Mouse (Mus musculus) stomach, embryonic 14.5 days (tissue): Measurements from ENCODE around the gene Immt. TPM values are rescaled to one million over a fixed set of nuclear protein-coding genes. Genes with fewer than 3 reads are reported as not detected.

Experiments used
- ATAC-seq: fragments of 200-750 bp; cut with Nextera tagmentation; 2 replicates; pipeline ENCODE4 v1.8.0; 2017; ENCODE audit warnings: low read depth, moderate TSS enrichment; ENCODE audit not compliant: insufficient number of reproducible peaks, insufficient read depth, low FRiP score
- H3K27ac ChIP-seq: fragments of 300-500 bp; sonication (generic); 2 replicates; pipeline ENCODE4 v1.5.1; 2014; ENCODE audit warnings: mild to moderate bottlenecking, low read length, moderate library complexity, mixed read lengths
- H3K27me3 ChIP-seq: fragments of 300-500 bp; sonication (generic); 2 replicates; pipeline ENCODE4 v1.6.1; 2014; ENCODE audit warnings: low read length, control low read depth, mixed read lengths; ENCODE audit not compliant: control insufficient read depth, insufficient read depth
- H3K36me3 ChIP-seq: fragments of 300-500 bp; sonication (generic); 2 replicates; pipeline ENCODE4 v1.6.1; 2014; ENCODE audit warnings: mild to moderate bottlenecking, control low read depth, low read length, moderate library complexity, mixed read lengths; ENCODE audit not compliant: control insufficient read depth, insufficient read depth
- H3K4me1 ChIP-seq: fragments of 300-500 bp; sonication (generic); 2 replicates; pipeline ENCODE4 v1.6.1; 2014; ENCODE audit warnings: low read length, control low read depth, mixed read lengths; ENCODE audit not compliant: control insufficient read depth, insufficient read depth
- H3K4me2 ChIP-seq: fragments of 300-500 bp; sonication (generic); replicated peaks from 2 replicates; pipeline ENCODE4 v1.6.1; 2014; ENCODE audit warnings: low read depth, low read length, control low read depth
- H3K4me3 ChIP-seq: fragments of 300-500 bp; sonication (generic); 2 replicates; pipeline ENCODE4 v1.5.1; 2014; ENCODE audit warnings: low read depth, low read length, control low read depth
- H3K9ac ChIP-seq: fragments of 300-500 bp; sonication (generic); replicated peaks from 2 replicates; pipeline ENCODE4 v1.6.1; 2014; ENCODE audit warnings: low read depth, mild to moderate bottlenecking, control low read depth, low read length, moderate library complexity, mixed read lengths
- H3K9me3 ChIP-seq: fragments of 300-500 bp; sonication (generic); 2 replicates; pipeline ENCODE4 v1.6.1; 2016; ENCODE audit warnings: low read depth, low read length, control low read depth; ENCODE audit not compliant: control insufficient read depth
- WGBS: fragments of 180-500 bp; shearing (Covaris S2); extraction: QIAGEN DNeasy Blood & Tissue Kit; methylation state at CpG from one replicate; pipeline ENCODE4 v1.1.7; 2014; 5-methylcytosine and 5-hydroxymethylcytosine counted together
- polyA plus RNA-seq: library from polyadenylated mRNA; unstranded; fragments of >200 nt; fragmentation: Nextera tagmentation; extraction: Ambion mirVana; gene quantifications from 2 replicates; pipeline ENCODE4 v1.2.1, GENCODE M21; 2014

The Immt gene
- 185 and 186 TPM in 2 replicates for polyA plus RNA-seq

DNA sequence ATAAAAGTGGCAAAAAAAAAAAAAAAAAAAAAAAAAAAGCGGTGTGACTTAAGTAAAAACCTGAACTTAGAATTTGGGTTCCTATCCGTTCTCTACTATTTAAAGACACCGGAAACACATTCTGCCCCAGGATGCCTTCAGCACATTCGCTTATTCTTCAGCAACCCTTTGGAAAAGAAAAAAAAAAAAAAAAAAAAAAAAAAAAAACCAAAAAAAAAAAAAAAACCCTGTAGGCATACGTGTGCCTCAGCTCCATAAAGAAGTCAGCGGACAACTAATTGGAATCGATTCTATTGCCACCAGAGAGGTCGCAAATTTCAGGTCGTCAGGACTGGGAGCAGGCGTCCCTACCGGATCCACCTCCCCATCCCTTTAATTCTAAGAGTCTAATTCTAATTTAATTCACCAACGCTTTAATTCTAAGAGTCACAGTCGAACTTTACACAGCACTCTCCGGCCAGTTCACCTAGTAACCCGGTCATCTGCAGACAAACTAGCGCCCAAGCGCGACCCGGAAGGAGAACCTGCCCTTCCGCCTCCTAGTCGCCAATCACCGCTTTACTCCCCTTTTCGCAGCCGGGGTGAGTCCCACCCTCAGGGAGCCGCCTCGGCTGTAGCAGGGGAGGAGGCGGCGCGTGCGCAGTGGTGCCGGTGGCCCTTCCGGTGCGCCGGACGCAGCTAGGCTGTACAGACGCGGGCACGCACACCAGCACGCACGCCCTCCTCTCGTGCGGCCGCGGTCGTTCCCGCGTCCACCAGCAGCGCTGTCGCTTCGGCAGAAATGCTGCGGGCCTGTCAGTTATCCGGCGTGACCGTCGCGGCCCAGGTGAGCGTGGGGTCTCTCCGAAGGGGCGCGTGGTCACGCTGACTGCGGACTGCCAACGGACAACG is at the start of gene Immt:
TSS of gene Immt (plus strand) at position 642 of the 891 bp plus-strand sequence.
- H3K27me3 ChIP-seq, result no peaks in the 10 kb centered on the region
- peak; percentile 99 for ATAC-seq
- no peaks in the 10 kb centered on the region; the same call in 1 of the 2 replicates for H3K36me3 ChIP-seq
- H3K4me3 ChIP-seq, result peak within 1 kb of the TSS; percentile 88
- peak within 1 kb of the TSS; percentile 80 for H3K4me2 ChIP-seq
- peaks cover 6% of the 10 kb centered on the region for H3K4me1 ChIP-seq
- under 1% methylated on average over 64 of the region's 64 CpGs for WGBS
- peak within 1 kb of the TSS; percentile 86 for H3K27ac ChIP-seq
- H3K9me3 ChIP-seq, result no peaks in the 10 kb centered on the region
- peak within 1 kb of the TSS; percentile 64 for H3K9ac ChIP-seq

DNA sequence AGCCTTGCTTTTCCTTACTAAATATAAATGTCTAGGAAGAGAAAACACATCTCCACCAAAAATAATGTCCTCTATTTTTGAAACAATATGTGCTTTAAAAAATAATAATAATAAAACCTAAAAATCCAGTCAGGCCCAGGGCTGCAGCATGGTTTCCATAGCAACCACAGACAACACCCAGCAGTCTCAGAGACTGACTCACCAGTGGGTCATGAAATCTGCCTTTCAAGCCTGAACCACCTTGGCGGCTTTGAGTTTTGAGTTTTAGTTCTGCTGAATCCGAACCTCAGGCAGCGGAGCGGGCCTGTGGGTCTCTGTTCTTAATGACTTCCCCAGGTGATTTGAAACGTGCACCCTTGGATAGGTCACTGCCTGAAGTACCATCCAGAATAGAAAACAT is 48.0 kb upstream of the Immt start:
- H3K27me3 ChIP-seq, result no peaks in the 10 kb centered on the region
- no peak overlapping the region for H3K9ac ChIP-seq
- no peak overlapping the region for H3K4me2 ChIP-seq
- H3K27ac ChIP-seq, result no peak overlapping the region
- ATAC-seq, result no peak
- H3K4me1 ChIP-seq, result no peaks in the 10 kb centered on the region
- H3K36me3 ChIP-seq, result no peaks in the 10 kb centered on the region
- WGBS, result 92% methylated on average over 5 of the region's 5 CpGs
- no peak overlapping the region for H3K4me3 ChIP-seq
- H3K9me3 ChIP-seq, result no peaks in the 10 kb centered on the region

DNA sequence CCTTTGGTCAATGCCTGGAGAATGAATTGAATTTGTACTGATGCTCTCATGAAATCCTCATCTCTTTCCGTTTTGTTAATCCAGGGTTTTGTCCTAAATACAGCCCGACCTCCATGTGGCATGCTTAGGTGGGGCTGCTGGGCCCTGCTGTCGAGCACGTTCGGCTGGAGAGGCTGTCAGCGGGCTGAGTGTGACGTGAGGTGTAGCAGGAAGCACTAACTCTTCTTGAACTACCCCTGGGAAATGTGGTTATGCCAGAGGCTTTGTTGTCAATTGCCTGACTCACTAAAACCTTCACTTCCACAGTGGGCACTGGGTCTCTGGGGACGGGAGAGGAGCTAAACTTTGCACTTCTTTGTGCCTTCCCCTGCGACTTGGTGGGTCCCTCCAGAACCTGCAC is 42.8 kb upstream of the Immt start:
- Histone ChIP-seq H3K4me2 (no peak overlapping the region), H3K27me3 (no peaks in the 10 kb centered on the region), H3K27ac (no peak overlapping the region), H3K4me1 (no peaks in the 10 kb centered on the region), H3K9ac (no peak overlapping the region), H3K9me3 (no peaks in the 10 kb centered on the region), H3K4me3 (no peak overlapping the region), H3K36me3 (no peaks in the 10 kb centered on the region)
- ATAC-seq, result no peak
- 70% methylated on average over 9 of the region's 9 CpGs for WGBS

DNA sequence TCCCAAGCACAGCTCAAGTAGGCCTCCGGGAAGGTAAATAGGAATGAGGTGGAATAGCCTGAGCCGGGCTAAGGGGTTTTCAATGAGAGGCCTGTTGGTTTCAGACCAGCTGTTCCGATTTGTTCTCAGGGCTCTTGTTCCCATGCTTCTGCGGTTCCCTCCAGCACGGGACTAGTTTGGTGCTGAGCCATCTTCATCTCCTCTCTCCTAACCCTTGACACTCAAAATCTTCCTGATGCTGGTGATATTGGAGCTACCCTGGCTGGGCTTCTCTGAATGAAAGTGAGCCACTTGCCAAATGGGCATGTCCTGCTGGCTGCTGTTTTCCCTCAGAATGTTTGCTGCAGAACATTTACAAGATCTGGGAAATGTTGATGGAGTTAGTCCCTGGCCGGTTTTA is 39.4 kb upstream of the Immt start:
- Histone ChIP-seq H3K27ac (no peak overlapping the region), H3K9me3 (no peaks in the 10 kb centered on the region), H3K9ac (no peak overlapping the region), H3K4me2 (no peak overlapping the region), H3K27me3 (no peaks in the 10 kb centered on the region), H3K36me3 (no peaks in the 10 kb centered on the region), H3K4me1 (no peaks in the 10 kb centered on the region), H3K4me3 (no peak overlapping the region)
- 80% methylated on average over 6 of the region's 6 CpGs for WGBS
- no peak for ATAC-seq

DNA sequence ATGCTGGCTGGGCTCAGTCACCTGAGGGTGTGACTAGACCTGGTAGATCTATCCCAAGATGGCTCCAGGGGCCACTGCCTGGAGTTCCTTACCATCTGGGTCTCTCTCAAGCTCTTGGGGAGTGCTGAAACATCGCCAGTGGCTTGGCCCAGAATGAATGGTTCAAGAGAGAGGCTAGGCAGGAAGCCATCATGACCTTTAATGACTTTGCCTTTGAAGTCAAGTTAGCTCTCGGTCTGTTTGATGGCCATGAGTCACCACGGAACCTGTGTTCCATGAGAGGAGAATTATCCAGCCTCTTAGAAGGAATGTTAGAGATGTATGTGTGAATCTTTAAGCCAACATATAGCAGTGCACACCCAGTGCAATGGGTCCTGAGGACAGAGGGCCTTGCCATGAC is 31.7 kb upstream of the Immt start:
- Histone ChIP-seq H3K4me2 (no peak overlapping the region), H3K9ac (no peak overlapping the region), H3K27me3 (no peaks in the 10 kb centered on the region), H3K9me3 (no peaks in the 10 kb centered on the region), H3K27ac (no peak overlapping the region), H3K36me3 (no peaks in the 10 kb centered on the region), H3K4me1 (no peaks in the 10 kb centered on the region), H3K4me3 (no peak overlapping the region)
- 73% methylated on average over 3 of the region's 3 CpGs for WGBS
- ATAC-seq, result no peak

DNA sequence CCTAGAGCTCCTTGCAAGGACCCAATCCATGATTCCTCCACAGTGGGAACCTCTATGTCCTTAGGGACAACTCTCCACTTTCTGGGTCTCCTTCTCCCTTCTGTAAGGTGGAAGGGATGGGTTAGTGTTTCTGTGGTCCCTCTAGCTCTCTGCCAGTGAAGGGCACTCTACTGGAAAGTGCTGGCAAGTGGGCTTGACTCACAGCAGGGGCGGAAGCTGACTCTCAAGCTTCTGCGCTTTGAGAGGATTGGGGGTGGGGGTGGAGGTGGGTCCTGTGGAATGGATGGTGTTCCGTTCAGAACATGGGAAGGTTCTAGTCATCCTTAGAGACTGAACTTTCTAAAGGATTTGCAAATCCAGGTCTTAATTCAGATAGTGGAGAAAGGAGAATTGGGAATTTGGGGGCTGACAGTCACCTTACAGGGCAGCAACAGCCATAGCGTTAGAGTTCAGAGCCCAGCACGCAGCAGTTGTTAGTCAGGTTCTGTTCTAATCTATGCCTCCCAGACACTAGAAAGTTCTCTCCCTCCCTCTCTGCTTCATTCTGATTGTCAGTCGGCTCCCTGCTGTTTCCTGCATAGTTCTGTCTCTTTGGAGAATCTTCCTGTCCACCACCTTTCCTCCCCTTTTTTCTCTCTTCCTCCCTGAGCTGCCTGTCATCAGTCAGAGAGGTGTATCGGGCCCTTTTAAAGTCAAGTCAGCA is 30.0 kb upstream of the Immt start:
- no peak for ATAC-seq
- Histone ChIP-seq H3K27me3 (no peaks in the 10 kb centered on the region), H3K4me3 (no peak overlapping the region), H3K4me2 (no peak overlapping the region), H3K9me3 (no peaks in the 10 kb centered on the region), H3K4me1 (no peaks in the 10 kb centered on the region), H3K36me3 (no peaks in the 10 kb centered on the region), H3K9ac (no peak overlapping the region), H3K27ac (no peak overlapping the region)
- 58% methylated on average over 7 of the region's 7 CpGs for WGBS

DNA sequence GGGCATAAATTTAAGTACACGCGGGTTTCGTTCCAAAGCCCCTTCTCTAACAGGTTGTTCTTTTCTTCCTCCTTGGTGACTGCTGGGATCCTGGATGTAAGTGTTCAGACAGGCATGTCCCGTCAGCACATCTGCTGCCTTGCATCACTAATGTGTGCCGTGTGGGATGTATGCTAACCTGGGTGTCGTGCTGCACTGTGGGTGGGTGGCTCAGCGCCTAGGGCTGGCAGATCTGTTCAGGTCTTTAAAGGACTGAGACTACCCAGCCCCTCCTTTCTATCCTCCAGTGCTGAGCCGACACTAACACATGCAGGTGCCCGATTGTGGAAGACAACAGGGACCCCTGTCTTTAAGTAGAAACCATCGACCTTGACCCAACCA is 29.4 kb upstream of the Immt start:
- WGBS, result 68% methylated on average over 10 of the region's 10 CpGs
- Histone ChIP-seq H3K4me3 (no peak overlapping the region), H3K36me3 (no peaks in the 10 kb centered on the region), H3K4me2 (no peak overlapping the region), H3K4me1 (no peaks in the 10 kb centered on the region; the same call in 1 of the 2 replicates), H3K27ac (no peak overlapping the region), H3K9ac (no peak overlapping the region), H3K27me3 (no peaks in the 10 kb centered on the region), H3K9me3 (no peaks in the 10 kb centered on the region)
- ATAC-seq, result no peak

DNA sequence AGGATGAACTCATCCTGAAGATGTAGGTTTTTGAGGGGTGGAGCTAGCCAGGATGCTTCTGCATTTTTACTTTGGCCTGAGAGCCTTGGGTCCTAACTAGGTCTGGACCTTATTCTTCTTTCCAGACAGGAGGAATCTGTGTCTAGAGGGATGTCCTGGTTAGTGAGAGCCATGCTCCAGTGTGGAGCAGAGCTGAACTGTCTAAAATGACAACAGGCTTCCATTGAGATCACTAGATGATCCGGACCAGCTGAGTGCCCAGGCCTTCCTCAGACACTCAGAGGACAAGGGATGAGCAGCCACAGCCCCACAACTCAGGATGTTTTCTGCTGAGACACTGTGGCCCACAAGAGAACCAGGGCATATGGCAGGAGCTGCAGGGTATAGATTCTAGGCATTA is 27.5 kb upstream of the Immt start:
- H3K4me3 ChIP-seq, result no peak overlapping the region
- no peaks in the 10 kb centered on the region for H3K36me3 ChIP-seq
- no peaks in the 10 kb centered on the region for H3K9me3 ChIP-seq
- H3K4me1 ChIP-seq, result no peaks in the 10 kb centered on the region; the same call in 1 of the 2 replicates
- no peak overlapping the region for H3K9ac ChIP-seq
- H3K4me2 ChIP-seq, result no peak overlapping the region
- 74% methylated on average over 1 of the region's 1 CpGs for WGBS
- no peaks in the 10 kb centered on the region for H3K27me3 ChIP-seq
- no peak for ATAC-seq
- H3K27ac ChIP-seq, result no peak overlapping the region
